Mouse (Mus musculus) erythroblast, embryonic 14.5 days (primary cell): ENCODE measurements at regions not wholly inside any gene's neighbourhood (a gene's known extent, or its start where the extent isn't known, plus 50 kb on each side); places are given as distances from the start of the nearest gene placed in this dataset.

ENCODE experiments used
- GATA1 ChIP-seq: IDR thresholded peaks from 2 replicates; pipeline ENCODE4 v1.6.1; 2012; ENCODE audit warnings: low read length, inconsistent platforms, mixed read lengths
- TAL1 ChIP-seq: IDR thresholded peaks from 3 replicates; pipeline ENCODE4 v1.6.1; 2012; ENCODE audit warnings: low read length, inconsistent platforms, mixed read lengths

DNA sequence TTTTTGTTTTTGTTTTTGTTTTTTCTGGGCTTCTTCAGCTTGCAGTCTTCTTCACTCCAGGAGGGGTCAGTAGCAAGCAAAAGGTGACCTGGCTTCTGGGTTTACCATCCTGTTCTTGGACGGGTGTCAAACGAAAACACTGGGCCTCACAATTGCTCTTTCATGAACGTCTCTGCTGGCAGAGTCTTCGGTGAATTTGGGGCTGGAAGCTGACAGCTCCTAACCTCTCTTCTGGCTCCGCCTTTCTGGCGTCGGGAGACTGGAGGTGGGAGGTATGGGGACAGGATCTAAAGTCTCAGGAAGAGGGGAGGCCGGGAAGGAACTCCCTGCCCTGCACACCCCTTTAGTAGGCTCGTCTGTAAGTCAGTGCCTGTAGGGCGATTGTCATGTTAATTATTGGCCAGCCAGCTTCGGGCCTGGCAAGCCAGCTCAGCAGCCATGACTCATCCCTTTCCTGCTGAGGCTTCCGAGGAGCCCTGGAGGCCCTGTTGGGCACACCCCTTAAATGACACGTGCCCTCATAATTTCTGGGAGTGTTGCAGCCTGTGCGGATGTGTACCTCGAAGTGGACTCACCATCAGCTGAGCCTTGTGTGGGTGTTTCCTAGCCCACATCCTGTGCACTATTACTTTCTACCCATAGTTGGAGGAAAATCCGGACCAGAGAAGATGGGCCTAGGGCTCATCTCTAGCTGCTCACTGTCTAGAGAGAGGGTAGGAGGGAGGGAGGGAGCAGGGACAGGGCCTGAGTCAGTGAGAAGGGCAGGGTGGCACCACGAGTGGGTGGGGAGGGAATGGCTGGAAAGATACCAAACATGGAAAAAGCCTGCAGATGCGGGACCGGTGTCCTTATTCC lies 65.6 kb upstream of the Sertad2 start:
- TF ChIP-seq GATA1 (no peak), TAL1 (no peak)
